In the genomic region with DNA sequence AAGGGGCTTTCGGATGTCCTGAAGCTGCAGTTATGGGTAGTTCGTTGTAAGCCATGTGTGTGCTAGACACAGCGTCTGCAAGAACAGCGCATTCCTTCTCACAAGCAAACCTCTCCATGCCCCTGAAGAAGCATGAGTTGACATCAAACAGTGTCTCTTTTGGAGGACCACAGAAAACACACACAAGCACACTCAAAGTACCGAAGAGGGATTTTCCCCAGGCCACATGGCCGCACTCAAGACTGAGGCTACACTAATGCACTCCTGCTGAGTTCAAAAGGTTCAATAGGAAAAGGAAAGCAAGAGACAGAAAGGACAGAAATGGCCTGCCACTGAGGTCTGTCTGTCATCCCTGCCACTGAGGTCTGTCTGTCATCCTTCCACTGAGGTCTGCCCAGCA, we compare ENCODE assay signal across 25 mouse cellular contexts.
A peak's percentile ranks its signal among the peaks of the same experiment; 100 is the strongest.
DNase-seq lines count a peak whose midpoint lies in the region; ATAC-seq and TF ChIP-seq lines count a peak whose summit lies in the region.
"Had no signal": no experiment of that assay in that cellular context is flagged by ENCODE, and none has a peak within 500 bp of the region (broad histone marks: within the 10 kb centered on the region; RNA-seq: fewer than 3 reads in every experiment).

No protein-coding gene starts in this region.

- no peak for TF ChIP-seq POLR2A in CH12.LX (IDR thresholded peaks at IDR 0.05; ENCODE audit: low read depth, low read length)

- DNase-seq in heart, embryonic 10.5 days (ENCODE audit: low spot score) = no peak
- DNase-seq in heart, adult 8-10 months (ENCODE audit: low spot score) = no peak
- peak; percentile 57 for DNase-seq in lung, postnatal 36 days
- no peak for DNase-seq in lung, postnatal 10 days
- no peak for DNase-seq in CH12.LX (ENCODE audit: extremely low read depth)
- no peak for DNase-seq in cerebellum, adult 18-20 months
- DNase-seq: adrenal gland, postnatal 14 days; cerebellum, adult 11-12 months; cerebellum, postnatal 10 days; heart, postnatal 14 days; kidney, adult 8-10 months; kidney, postnatal 14 days; midbrain, embryonic 14.5 days; thymus, adult 2 months; thymus, postnatal 36 days had no signal

- no peak for TF ChIP-seq EP300 in CH12.LX (IDR thresholded peaks at IDR 0.05; ENCODE audit: low read length)

- WGBS in heart, embryonic 10.5 days = 75% methylated on average over 6 of the region's 6 CpGs

- H3K9me3 ChIP-seq in heart, embryonic 10.5 days = no peaks in the 10 kb centered on the region
- H3K9me3 ChIP-seq in CH12.LX (replicated peaks; ENCODE audit: low read length) = no peaks in the 10 kb centered on the region
- H3K9me3 ChIP-seq: embryonic facial prominence, embryonic 15.5 days; hindbrain, embryonic 12.5 days; limb, embryonic 12.5 days had no signal

- no peak overlapping the region for H3K9ac ChIP-seq in CH12.LX (ENCODE audit: insufficient read depth, low read depth)
- H3K9ac ChIP-seq: embryonic facial prominence, embryonic 15.5 days; hindbrain, embryonic 12.5 days; limb, embryonic 12.5 days had no signal

- H3K27me3 ChIP-seq in heart, embryonic 10.5 days (ENCODE audit: insufficient read depth, poor library complexity, severe bottlenecking) = no peaks in the 10 kb centered on the region
- H3K27me3 ChIP-seq in CH12.LX (replicated peaks) = peaks cover 3% of the 10 kb centered on the region
- H3K27me3 ChIP-seq: embryonic facial prominence, embryonic 15.5 days; hindbrain, embryonic 12.5 days; limb, embryonic 12.5 days had no signal

- dilution Hi-C loops in CH12.LX (cut with MboI; ENCODE audit: extremely low pct_ligation_motif_present, extremely low pct_unique_long_range_greater_than_20kb, low sequenced_read_pairs) = no loop called here

- H3K79me2 ChIP-seq in CH12.LX (replicated peaks; ENCODE audit: control insufficient read depth, extremely low read depth, insufficient read depth, poor library complexity, severe bottlenecking) = no peaks in the 10 kb centered on the region

- H3K27ac ChIP-seq in heart, embryonic 10.5 days = peak overlapping the region; percentile 38; the same call in 1 of the 2 replicates
- H3K27ac ChIP-seq in CH12.LX (ENCODE audit: insufficient read depth, low read depth) = no peak overlapping the region
- H3K27ac ChIP-seq: hindbrain, embryonic 12.5 days; left cerebral cortex, adult 2 months had no signal

- H3K36me3 ChIP-seq in heart, embryonic 10.5 days = peaks cover 6% of the 10 kb centered on the region
- no peaks in the 10 kb centered on the region for H3K36me3 ChIP-seq in CH12.LX (replicated peaks in 1 of 2; ENCODE audit: control insufficient read depth in 1 of 2, insufficient read depth in 1 of 2, low read length in 1 of 2)
- H3K36me3 ChIP-seq: embryonic facial prominence, embryonic 15.5 days; G1E; hindbrain, embryonic 12.5 days; limb, embryonic 12.5 days had no signal

- no peak overlapping the region for H3K4me2 ChIP-seq in CH12.LX (ENCODE audit: insufficient read depth, low read depth, poor library complexity, severe bottlenecking)
- H3K4me2 ChIP-seq: embryonic facial prominence, embryonic 15.5 days; hindbrain, embryonic 12.5 days; limb, embryonic 12.5 days had no signal

- ATAC-seq in inflammation-experienced regulatory T-cells, adult 6 months = peak; percentile 14
- ATAC-seq: forebrain, embryonic 14.5 days; hindbrain, postnatal 0 days; intestine, embryonic 16.5 days had no signal

- peaks cover 31% of the 10 kb centered on the region for H3K4me1 ChIP-seq in heart, embryonic 10.5 days
- peaks cover 17 to 18% of the 10 kb centered on the region in 2 experiments for H3K4me1 ChIP-seq in CH12.LX (ENCODE audit: control insufficient read depth in 1 of 2, insufficient read depth in 2 of 2)

- no peak for TF ChIP-seq RAD21 in CH12.LX (IDR thresholded peaks at IDR 0.05; ENCODE audit: low read depth, low read length)

- no peak overlapping the region for H3K4me3 ChIP-seq in heart, embryonic 10.5 days
- no peak overlapping the region for H3K4me3 ChIP-seq in CH12.LX (replicated peaks in 1 of 3; ENCODE audit: low read depth in 2 of 3, low read length in 2 of 3, poor library complexity in 1 of 3)
- H3K4me3 ChIP-seq: embryonic facial prominence, embryonic 15.5 days; heart, adult 2 months; hindbrain, embryonic 12.5 days; left cerebral cortex, adult 2 months; limb, embryonic 12.5 days had no signal

- in situ Hi-C loops in CH12.LX (cut with MboI; ENCODE audit: low pct_ligation_motif_present, low pct_unique_long_range_greater_than_20kb, low sequenced_read_pairs) = no loop called here

- no peak for TF ChIP-seq CTCF in CH12.LX (conservative IDR thresholded peaks at IDR 0.05 in 1 of 2, IDR thresholded peaks at IDR 0.05 in 1 of 2; ENCODE audit: low read depth in 2 of 2, low read length in 2 of 2)

TF ChIP-seq in CH12.LX, 34 proteins besides CTCF, POLR2A, EP300 and RAD21:
- TF ChIP-seq KAT2A (IDR thresholded peaks at IDR 0.05; ENCODE audit: insufficient replicate concordance, low read length) (no peak), SMC3 (IDR thresholded peaks at IDR 0.05; ENCODE audit: low read depth, low read length) (no peak), USF1 (IDR thresholded peaks at IDR 0.05; ENCODE audit: low read depth, low read length) (peak; percentile 14; the same call in 1 of the 2 replicates), MXI1 (IDR thresholded peaks at IDR 0.05; ENCODE audit: low read depth, low read length) (0 out of 2 replicates have a peak, but pooled peaks have one; percentile 25), RCOR1 (conservative IDR thresholded peaks at IDR 0.05; ENCODE audit: low read depth, low read length) (no peak), MAX (IDR thresholded peaks at IDR 0.05; ENCODE audit: low read length) (peak; percentile 63; the same call in 1 of the 2 replicates), MYC (IDR thresholded peaks at IDR 0.05; ENCODE audit: low read depth, low read length) (peak; percentile 86)
